Mouse (Mus musculus) liver, adult 2 months (tissue): Measurements from ENCODE around the gene Ppara. TPM values are rescaled to one million over a fixed set of nuclear protein-coding genes. Genes with fewer than 3 reads are reported as not detected.

Experiments
- DNase-seq: peaks from one replicate; pipeline ENCODE4 v3.0.0-alpha.2; 2011; ENCODE audit warnings: low read depth, low spot score; ENCODE audit errors: extremely low read depth
- H3K27ac ChIP-seq: fragments of 200-500 bp; replicated peaks from 2 replicates; pipeline ENCODE4 v1.5.1; 2012; ENCODE audit warnings: low read depth, mild to moderate bottlenecking, control low read depth, inconsistent platforms, low read length; ENCODE audit not compliant: insufficient read depth
- H3K27me3 ChIP-seq: fragments of 200-500 bp; 2 replicates; pipeline ENCODE4 v1.6.1; 2012; ENCODE audit warnings: mild to moderate bottlenecking, moderate library complexity, low read length, inconsistent platforms; ENCODE audit not compliant: control insufficient read depth, insufficient read depth
- H3K36me3 ChIP-seq: fragments of 200-500 bp; 2 replicates; pipeline ENCODE4 v1.6.1; 2012; ENCODE audit warnings: low read length, inconsistent platforms; ENCODE audit not compliant: control insufficient read depth, insufficient read depth
- H3K4me1 ChIP-seq: fragments of 200-500 bp; 2 replicates; pipeline ENCODE4 v1.6.1; 2011; ENCODE audit warnings: low read length; ENCODE audit not compliant: control insufficient read depth, insufficient read depth
- H3K4me3 ChIP-seq: fragments of 200-500 bp; 2 replicates; pipeline ENCODE4 v1.5.1; 2011; ENCODE audit warnings: low read depth, mild to moderate bottlenecking, control low read depth, low read length, moderate library complexity; ENCODE audit not compliant: insufficient read depth
- H3K79me2 ChIP-seq: fragments of 200-500 bp; 2 replicates; pipeline ENCODE4 v1.6.1; 2012; ENCODE audit warnings: inconsistent platforms, mild to moderate bottlenecking, low read length, moderate library complexity; ENCODE audit not compliant: control insufficient read depth, insufficient read depth
- H3K9ac ChIP-seq: fragments of 200-500 bp; 2 replicates; pipeline ENCODE4 v1.6.1; 2012; ENCODE audit warnings: low read depth, mild to moderate bottlenecking, control low read depth, inconsistent platforms, low read length
- CTCF ChIP-seq: fragments of 200-500 bp; IDR thresholded peaks from 2 replicates; pipeline ENCODE4 v1.5.1; 2011; ENCODE audit warnings: low read depth, low read length, control low read depth
- POLR2A ChIP-seq: fragments of 200-500 bp; IDR thresholded peaks from 2 replicates; pipeline ENCODE4 v1.6.1; 2011; ENCODE audit warnings: low read length, control low read depth; ENCODE audit not compliant: insufficient read depth; ENCODE audit errors: extremely low read depth
- WGBS: fragments of 180-500 bp; shearing (Covaris S2); methylation state at CpG from one replicate; pipeline ENCODE4 v1.1.7; 2018; 5-methylcytosine and 5-hydroxymethylcytosine counted together
- polyA plus RNA-seq: library from polyadenylated mRNA; depleted of rRNA; stranded (reverse); fragments of >200 nt; gene quantifications from 2 replicates; pipeline ENCODE4 v1.2.3, GENCODE M21; 2012
- total RNA-seq: library from RNA; depleted of rRNA; stranded (reverse); fragments of >200 nt; gene quantifications from 2 replicates; pipeline ENCODE4 v1.2.3, GENCODE M21; 2014

Ppara gene
- total and polyA plus RNA-seq, 2 experiments = 36.2 to 184 TPM

DNA sequence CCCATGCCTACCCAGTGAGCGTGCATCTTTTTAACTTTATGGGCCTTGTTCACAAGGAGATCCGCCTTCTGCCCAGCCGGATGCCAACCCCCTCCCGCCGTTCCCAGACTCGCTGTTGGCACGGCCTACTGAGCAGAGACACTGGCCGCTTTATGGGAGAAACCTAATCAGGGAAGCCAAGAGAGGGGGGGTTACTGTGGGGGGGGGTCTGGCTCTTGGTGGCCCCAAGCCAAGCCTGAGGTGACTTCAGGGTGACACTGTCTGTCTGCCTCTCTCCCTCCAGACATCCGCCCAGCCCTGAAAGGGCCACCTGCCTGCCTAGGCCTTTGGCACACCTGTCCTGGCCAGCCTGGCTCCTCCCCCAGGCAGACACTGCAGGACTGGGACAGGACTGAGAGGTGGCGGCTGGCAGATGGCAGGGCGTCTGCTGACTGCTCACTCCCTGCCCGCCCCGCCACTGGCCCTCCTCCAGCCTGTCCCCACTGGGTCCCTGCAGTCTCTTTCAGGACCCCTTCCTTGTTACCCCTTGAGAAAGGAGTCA is 32.3 kb upstream of the Ppara start:
- Histone ChIP-seq H3K27ac (peak overlapping the region; percentile 92), H3K27me3 (no peaks in the 10 kb centered on the region), H3K4me3 (no peak overlapping the region), H3K36me3 (peaks cover 12% of the 10 kb centered on the region), H3K79me2 (no peaks in the 10 kb centered on the region), H3K9ac (peak overlapping the region; percentile 20), H3K4me1 (peaks cover 64% of the 10 kb centered on the region)
- TF ChIP-seq CTCF (no peak), POLR2A (no peak)
- peak; percentile 84 for DNase-seq
- 16% methylated on average over 13 of the region's 13 CpGs for WGBS

GRCm38 (mm10) chr15:85703194-85703641 is 31.6 kb upstream of the Ppara start:
- peak overlapping the region; percentile 92 for H3K27ac ChIP-seq
- H3K27me3 ChIP-seq = no peaks in the 10 kb centered on the region
- no peak for TF ChIP-seq CTCF
- no peak for TF ChIP-seq POLR2A
- peak overlapping the region; percentile 20 for H3K9ac ChIP-seq
- H3K4me1 ChIP-seq = peaks cover 67% of the 10 kb centered on the region
- H3K36me3 ChIP-seq = peaks cover 9% of the 10 kb centered on the region
- DNase-seq = peak; percentile 90
- H3K79me2 ChIP-seq = no peaks in the 10 kb centered on the region
- no peak overlapping the region for H3K4me3 ChIP-seq
- WGBS = 18% methylated on average over 11 of the region's 11 CpGs

DNA sequence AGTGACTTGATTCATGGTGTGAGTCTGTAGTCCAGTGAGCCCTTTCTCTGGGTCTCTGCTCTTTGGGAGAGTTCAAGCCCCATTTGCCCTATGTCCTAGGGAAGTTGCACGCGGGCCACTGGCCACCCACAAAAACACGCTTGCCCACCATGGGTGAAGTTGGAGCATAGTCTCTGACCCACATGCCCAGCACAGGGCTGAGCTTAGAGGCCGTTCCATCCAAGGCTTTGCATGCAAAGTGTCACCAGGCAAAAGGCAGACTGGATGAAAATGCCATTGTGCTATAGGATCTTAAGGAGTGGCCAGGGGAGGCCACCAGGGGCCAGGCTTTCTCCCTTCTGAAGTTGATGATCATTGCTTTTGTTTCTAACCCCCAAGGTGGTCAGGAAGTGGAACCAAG is 30.9 kb upstream of the Ppara start:
- no peak overlapping the region for H3K9ac ChIP-seq
- no peaks in the 10 kb centered on the region for H3K79me2 ChIP-seq
- H3K27ac ChIP-seq = peak overlapping the region; percentile 72
- no peak for DNase-seq
- no peak for TF ChIP-seq POLR2A
- TF ChIP-seq CTCF = no peak
- H3K4me3 ChIP-seq = no peak overlapping the region
- WGBS = 90% methylated on average over 4 of the region's 4 CpGs
- peaks cover 64% of the 10 kb centered on the region for H3K4me1 ChIP-seq
- H3K27me3 ChIP-seq = no peaks in the 10 kb centered on the region
- H3K36me3 ChIP-seq = peaks cover 6% of the 10 kb centered on the region; the same call in 1 of the 2 replicates

GRCm38 (mm10) chr15:85704341-85705012 is 30.3 kb upstream of the Ppara start:
- Histone ChIP-seq H3K27ac (peak overlapping the region; percentile 87), H3K36me3 (peaks cover 6% of the 10 kb centered on the region; the same call in 1 of the 2 replicates), H3K27me3 (no peaks in the 10 kb centered on the region), H3K4me1 (peaks cover 67% of the 10 kb centered on the region), H3K79me2 (no peaks in the 10 kb centered on the region), H3K4me3 (no peak overlapping the region), H3K9ac (peak overlapping the region; percentile 7; the same call in 1 of the 2 replicates)
- peak; percentile 49 for DNase-seq
- WGBS = 65% methylated on average over 8 of the region's 8 CpGs
- TF ChIP-seq POLR2A = no peak
- TF ChIP-seq CTCF = no peak

- peak overlapping the region; percentile 87 for H3K27ac ChIP-seq
- no peak overlapping the region for H3K9ac ChIP-seq
Measured at GRCm38 (mm10) chr15:85705013-85705528, 29.7 kb upstream of the Ppara start.

More at GRCm38 (mm10) chr15:85705013-85705528, 29.7 kb upstream of the Ppara start:
- Histone ChIP-seq H3K4me1 (peaks cover 68% of the 10 kb centered on the region), H3K79me2 (no peaks in the 10 kb centered on the region), H3K36me3 (peaks cover 6% of the 10 kb centered on the region; the same call in 1 of the 2 replicates), H3K27me3 (no peaks in the 10 kb centered on the region), H3K4me3 (no peak overlapping the region)
- DNase-seq = no peak
- WGBS = 73% methylated on average over 9 of the region's 9 CpGs
- TF ChIP-seq POLR2A = no peak
- TF ChIP-seq CTCF = no peak
